Mouse (Mus musculus) hindbrain, postnatal 0 days (tissue): ENCODE results near the gene Nf1. TPM values are rescaled to one million over a fixed set of nuclear protein-coding genes. Genes with fewer than 3 reads are reported as not detected.

Experiments
- ATAC-seq: fragments of 200-750 bp; cut with Nextera tagmentation; 2 replicates; pipeline ENCODE4 v1.8.0; 2017; ENCODE audit warnings: mild to moderate bottlenecking, moderate TSS enrichment, moderate library complexity
- DNase-seq: peaks from one replicate; pipeline ENCODE4 v3.0.0-alpha.2; 2015; ENCODE audit warnings: low spot score
- H3K27ac ChIP-seq: fragments of 300-500 bp; sonication (generic); 2 replicates; pipeline ENCODE4 v1.5.1; 2014; ENCODE audit warnings: mild to moderate bottlenecking
- H3K27me3 ChIP-seq: fragments of 300-500 bp; sonication (generic); 2 replicates; pipeline ENCODE4 v1.6.1; 2014; ENCODE audit warnings: low read length, mixed read lengths; ENCODE audit not compliant: insufficient read depth
- H3K36me3 ChIP-seq: fragments of 300-500 bp; sonication (generic); 2 replicates; pipeline ENCODE4 v1.6.1; 2014; ENCODE audit warnings: low read length, mixed read lengths; ENCODE audit not compliant: insufficient read depth
- H3K4me1 ChIP-seq: fragments of 300-500 bp; sonication (generic); 2 replicates; pipeline ENCODE4 v1.6.1; 2014; ENCODE audit warnings: antibody characterized with exemption, low read length, mixed read lengths; ENCODE audit not compliant: insufficient read depth
- H3K4me2 ChIP-seq: fragments of 300-500 bp; sonication (generic); 2 replicates; pipeline ENCODE4 v1.6.1; 2014; ENCODE audit warnings: low read depth, mild to moderate bottlenecking, low read length, moderate library complexity, mixed read lengths
- H3K4me3 ChIP-seq: fragments of 300-500 bp; sonication (generic); 2 replicates; pipeline ENCODE4 v1.5.1; 2014; ENCODE audit warnings: low read length
- H3K9ac ChIP-seq: fragments of 300-500 bp; sonication (generic); replicated peaks from 2 replicates; pipeline ENCODE4 v1.6.1; 2014; ENCODE audit warnings: mild to moderate bottlenecking, low read length, moderate library complexity, mixed read lengths
- H3K9me3 ChIP-seq: fragments of 300-500 bp; sonication (generic); 2 replicates; pipeline ENCODE4 v1.6.1; 2016; ENCODE audit warnings: low read length, mixed read lengths
- CTCF ChIP-seq: IDR thresholded peaks from 2 replicates; pipeline ENCODE4 v1.5.1; 2016; ENCODE audit warnings: antibody characterized with exemption, control low read depth, low read depth
- WGBS: fragments of 180-500 bp; shearing (Covaris S2); extraction: QIAGEN DNeasy Blood & Tissue Kit; methylation state at CpG from one replicate; pipeline ENCODE4 v1.1.7; 2014; 5-methylcytosine and 5-hydroxymethylcytosine counted together
- polyA plus RNA-seq: library from polyadenylated mRNA; unstranded; fragments of >200 nt; fragmentation: Nextera tagmentation; extraction: Ambion mirVana; gene quantifications from 2 replicates; pipeline ENCODE4 v1.2.1, GENCODE M21; 2015
- total RNA-seq: library from RNA; depleted of rRNA; stranded (reverse); fragments of >200 nt; gene quantifications from 2 replicates; pipeline ENCODE4 v1.2.3, GENCODE M21; 2014

Gene Nf1
- total and polyA plus RNA-seq, 2 experiments from 2014 or later: 8.7 to 68.4 TPM

GRCm38 (mm10) chr11:79515798-79516197 lies 176.3 kb downstream of the Nf1 start:
- ATAC-seq: no peak
- no peak overlapping the region for H3K4me2 ChIP-seq
- H3K27ac ChIP-seq: no peak overlapping the region
- WGBS: 96% methylated on average over 2 of the region's 2 CpGs
- H3K27me3 ChIP-seq: no peaks in the 10 kb centered on the region
- H3K36me3 ChIP-seq: no peaks in the 10 kb centered on the region
- no peaks in the 10 kb centered on the region for H3K4me1 ChIP-seq
- no peak overlapping the region for H3K4me3 ChIP-seq
- H3K9me3 ChIP-seq: no peaks in the 10 kb centered on the region
- TF ChIP-seq CTCF: no peak
- no peak overlapping the region for H3K9ac ChIP-seq
- no peak for DNase-seq

- no peak overlapping the region for H3K9ac ChIP-seq
- DNase-seq (no peak), ATAC-seq (no peak)
- no peaks in the 10 kb centered on the region for H3K36me3 ChIP-seq
- no peak overlapping the region for H3K4me3 ChIP-seq
- no peak for TF ChIP-seq CTCF
- WGBS: 82% methylated on average over 6 of the region's 6 CpGs
- H3K9me3 ChIP-seq: no peaks in the 10 kb centered on the region
- H3K27me3 ChIP-seq: no peaks in the 10 kb centered on the region
- H3K4me2 ChIP-seq: no peak overlapping the region
- H3K27ac ChIP-seq: no peak overlapping the region
- H3K4me1 ChIP-seq: no peaks in the 10 kb centered on the region
These were observed 179.8 kb downstream of the Nf1 start for GRCm38 (mm10) chr11:79519299-79519698.

DNA sequence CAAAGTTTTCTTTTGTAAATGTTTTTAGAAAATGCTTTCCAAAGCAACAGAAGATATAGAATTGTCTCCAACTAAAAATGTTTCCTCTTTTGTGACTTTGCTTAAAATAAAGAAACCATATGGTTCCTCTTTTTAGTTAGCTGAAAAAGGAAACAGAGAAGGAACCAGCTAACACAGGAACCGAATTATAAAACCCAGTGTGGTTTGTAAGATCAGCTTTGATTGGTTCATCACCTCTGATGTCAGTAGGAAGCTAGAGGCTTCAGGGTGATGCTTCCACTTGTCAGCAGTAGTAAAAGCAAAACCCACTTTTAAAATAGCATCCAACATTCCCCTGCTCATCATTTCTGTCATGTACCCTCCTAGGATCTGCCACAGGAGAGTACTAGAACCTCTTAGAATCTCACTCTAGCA lies 180.4 kb downstream of the Nf1 start:
- Histone ChIP-seq H3K9ac (no peak overlapping the region), H3K9me3 (no peaks in the 10 kb centered on the region), H3K4me3 (no peak overlapping the region), H3K4me1 (no peaks in the 10 kb centered on the region), H3K36me3 (no peaks in the 10 kb centered on the region), H3K27me3 (no peaks in the 10 kb centered on the region), H3K4me2 (no peak overlapping the region), H3K27ac (no peak overlapping the region)
- no peak for DNase-seq
- WGBS: 71% methylated on average over 1 of the region's 1 CpGs
- TF ChIP-seq CTCF: no peak
- ATAC-seq: no peak

- Histone ChIP-seq H3K27ac (no peak overlapping the region), H3K9me3 (no peaks in the 10 kb centered on the region), H3K4me3 (no peak overlapping the region), H3K36me3 (no peaks in the 10 kb centered on the region), H3K9ac (no peak overlapping the region), H3K4me2 (no peak overlapping the region), H3K27me3 (no peaks in the 10 kb centered on the region), H3K4me1 (no peaks in the 10 kb centered on the region)
- no peak for TF ChIP-seq CTCF
- ATAC-seq: no peak
- no peak for DNase-seq
These were observed 181.3 kb downstream of the Nf1 start for GRCm38 (mm10) chr11:79520772-79521171.

DNA sequence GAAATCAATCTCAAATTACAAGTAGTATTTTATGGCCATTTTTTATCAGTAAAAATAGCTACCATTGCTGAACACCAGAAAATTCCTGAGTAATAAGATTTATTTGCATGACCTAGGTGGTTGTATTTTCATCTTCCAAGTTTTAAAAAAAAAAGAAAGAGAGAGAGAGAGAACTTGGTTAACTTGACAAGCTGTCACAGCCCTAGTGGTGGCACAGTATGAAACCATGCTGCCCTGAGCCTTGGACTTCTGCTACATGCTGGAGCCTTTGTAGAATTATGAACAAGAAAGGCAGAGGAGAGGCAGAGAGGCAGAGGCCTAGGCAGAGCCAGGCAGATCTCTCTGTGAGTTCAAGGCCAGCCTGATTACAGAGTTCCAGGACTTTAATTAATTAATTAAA lies 182.4 kb downstream of the Nf1 start:
- no peaks in the 10 kb centered on the region for H3K9me3 ChIP-seq
- ATAC-seq (no peak), DNase-seq (no peak)

GRCm38 (mm10) chr11:79522944-79523343 lies 183.5 kb downstream of the Nf1 start:
- 90% methylated on average over 1 of the region's 1 CpGs for WGBS
- Histone ChIP-seq H3K36me3 (no peaks in the 10 kb centered on the region), H3K27me3 (no peaks in the 10 kb centered on the region), H3K4me3 (no peak overlapping the region), H3K9ac (no peak overlapping the region), H3K4me1 (0 out of 2 replicates have a peak, but pooled peaks cover 4% of the 10 kb centered on the region), H3K27ac (no peak overlapping the region), H3K9me3 (no peaks in the 10 kb centered on the region), H3K4me2 (no peak overlapping the region)
- no peak for TF ChIP-seq CTCF
- no peak for DNase-seq
- ATAC-seq: no peak

More for the DNA sequence above, 182.4 kb downstream of the Nf1 start:
- Histone ChIP-seq H3K9ac (no peak overlapping the region), H3K27ac (no peak overlapping the region), H3K4me3 (no peak overlapping the region), H3K4me1 (0 out of 2 replicates have a peak, but pooled peaks cover 3% of the 10 kb centered on the region), H3K4me2 (no peak overlapping the region), H3K36me3 (no peaks in the 10 kb centered on the region), H3K27me3 (no peaks in the 10 kb centered on the region)
- TF ChIP-seq CTCF: no peak

DNA sequence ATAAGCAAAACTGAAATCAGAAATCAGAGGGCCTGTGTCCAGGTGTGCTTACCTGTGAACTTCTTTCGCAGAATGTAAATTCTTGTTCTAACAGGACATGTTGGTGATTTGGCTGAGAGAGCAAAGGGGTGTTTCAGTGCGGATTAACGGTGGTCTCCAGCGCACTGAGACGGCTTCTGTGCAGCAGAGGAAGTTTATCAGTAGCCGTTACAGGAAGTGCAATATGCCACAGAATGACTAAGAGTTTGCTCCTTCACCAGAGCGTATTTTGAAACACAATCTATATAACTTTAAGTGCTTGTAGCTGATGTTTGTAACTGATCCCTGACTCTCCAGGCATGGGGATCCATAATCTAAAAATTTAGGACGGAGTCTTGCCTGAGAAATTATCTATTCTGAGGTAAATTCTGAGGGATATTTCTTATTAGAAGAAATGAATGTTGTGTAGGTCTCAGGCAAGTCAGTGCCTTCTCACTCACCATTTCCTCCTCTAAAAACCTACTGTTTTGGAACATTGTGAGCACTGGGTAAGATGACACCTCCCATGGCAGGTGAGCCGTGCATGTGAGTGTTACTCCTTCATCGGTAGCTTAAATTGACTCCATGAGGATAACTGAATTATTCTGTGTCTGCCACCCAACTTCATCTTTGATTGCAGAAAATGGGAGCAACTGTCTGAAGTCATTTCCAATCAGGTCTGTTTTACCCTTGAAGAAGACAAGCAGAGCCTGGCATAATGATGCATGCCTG lies 184.2 kb downstream of the Nf1 start, which contains the start of gene Evi2b:
Gene Evi2b (minus strand): TSS at position 203 of the 750 bp plus-strand sequence.
- 89% methylated on average over 10 of the region's 10 CpGs for WGBS

More for the DNA sequence above, 184.2 kb downstream of the Nf1 start, which contains the start of gene Evi2b:
- 0 out of 2 replicates have a peak, but pooled peaks cover 4% of the 10 kb centered on the region for H3K4me1 ChIP-seq
- H3K36me3 ChIP-seq: no peaks in the 10 kb centered on the region
- H3K27me3 ChIP-seq: no peaks in the 10 kb centered on the region
- H3K4me2 ChIP-seq: no peak within 1 kb of the TSS
- H3K9ac ChIP-seq: no peak within 1 kb of the TSS
- DNase-seq (no peak), ATAC-seq (no peak)
- no peak for TF ChIP-seq CTCF
- H3K4me3 ChIP-seq: no peak within 1 kb of the TSS
- no peaks in the 10 kb centered on the region for H3K9me3 ChIP-seq
- H3K27ac ChIP-seq: peak within 1 kb of the TSS; percentile 7; the same call in 1 of the 2 replicates
